Mouse (Mus musculus) spleen, postnatal 14 days (tissue): ENCODE measurements around the gene Ccnk.
A peak's percentile ranks its signal among the peaks of the same experiment; 100 is the strongest.

Experiments
- DNase-seq, 2 experiments: peaks; one replicate each; pipeline ENCODE4 v3.0.0; 2021 to 2022; ENCODE audit warnings: low spot score in 2 of 2

Ccnk gene

DNA sequence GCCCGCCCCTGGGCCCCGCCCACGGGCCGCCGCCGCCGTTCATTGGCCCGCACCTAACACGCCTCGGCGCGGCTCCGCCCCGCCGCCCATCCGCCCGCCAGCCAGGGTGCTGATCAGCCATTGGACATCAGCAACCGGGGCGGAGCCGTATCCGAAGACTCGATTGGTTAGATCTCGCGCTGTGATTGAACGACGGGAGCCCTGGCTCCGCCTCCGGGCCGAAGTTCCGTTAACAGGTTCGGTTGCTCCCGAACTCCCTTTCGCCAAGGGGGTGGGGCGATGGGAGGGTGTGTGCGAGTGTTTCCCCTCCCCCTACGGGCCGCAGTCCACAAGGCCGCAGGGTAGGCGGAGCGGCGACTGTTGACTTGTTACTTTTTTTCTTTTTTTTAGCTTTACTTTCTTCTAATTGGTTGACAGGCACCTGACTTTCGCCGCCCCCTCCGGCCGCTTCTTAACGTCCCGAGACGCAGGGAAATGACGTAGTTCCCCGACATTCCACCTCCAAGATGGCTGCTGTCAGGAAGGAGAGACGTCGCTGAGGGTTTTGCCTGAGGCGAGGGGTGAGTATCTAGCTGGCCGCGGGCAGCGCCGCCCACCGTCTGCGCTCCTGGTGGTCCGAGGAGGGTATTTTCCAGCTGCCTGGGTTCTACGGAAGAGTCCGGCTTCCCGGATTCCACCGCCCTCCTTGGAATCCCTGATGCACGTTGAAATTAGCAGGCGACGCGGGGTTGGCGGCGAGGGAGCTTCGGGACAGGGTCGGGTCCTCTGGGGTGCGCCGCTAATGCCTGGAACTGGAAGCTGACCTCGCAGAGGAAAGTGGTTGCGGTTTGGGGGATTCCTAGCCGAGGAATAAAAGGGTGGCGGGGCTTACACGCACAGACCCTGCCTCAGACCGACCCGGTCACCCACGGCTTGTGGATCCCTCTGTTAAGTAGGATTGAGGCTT is at the start of gene Ccnk:
TSS of gene Ccnk (plus strand) at position 259 of the 946 bp plus-strand sequence.
- peak; percentile 95 to 96 for DNase-seq

- DNase-seq: no peak
These were observed 46.8 kb upstream of the Ccnk start for GRCm38 (mm10) chr12:108132450-108133070.

GRCm38 (mm10) chr12:108133181-108133580 is 46.2 kb upstream of the Ccnk start:
- DNase-seq: no peak

- no peak for DNase-seq
These were observed 43.7 kb upstream of the Ccnk start for GRCm38 (mm10) chr12:108135610-108136208.

DNA sequence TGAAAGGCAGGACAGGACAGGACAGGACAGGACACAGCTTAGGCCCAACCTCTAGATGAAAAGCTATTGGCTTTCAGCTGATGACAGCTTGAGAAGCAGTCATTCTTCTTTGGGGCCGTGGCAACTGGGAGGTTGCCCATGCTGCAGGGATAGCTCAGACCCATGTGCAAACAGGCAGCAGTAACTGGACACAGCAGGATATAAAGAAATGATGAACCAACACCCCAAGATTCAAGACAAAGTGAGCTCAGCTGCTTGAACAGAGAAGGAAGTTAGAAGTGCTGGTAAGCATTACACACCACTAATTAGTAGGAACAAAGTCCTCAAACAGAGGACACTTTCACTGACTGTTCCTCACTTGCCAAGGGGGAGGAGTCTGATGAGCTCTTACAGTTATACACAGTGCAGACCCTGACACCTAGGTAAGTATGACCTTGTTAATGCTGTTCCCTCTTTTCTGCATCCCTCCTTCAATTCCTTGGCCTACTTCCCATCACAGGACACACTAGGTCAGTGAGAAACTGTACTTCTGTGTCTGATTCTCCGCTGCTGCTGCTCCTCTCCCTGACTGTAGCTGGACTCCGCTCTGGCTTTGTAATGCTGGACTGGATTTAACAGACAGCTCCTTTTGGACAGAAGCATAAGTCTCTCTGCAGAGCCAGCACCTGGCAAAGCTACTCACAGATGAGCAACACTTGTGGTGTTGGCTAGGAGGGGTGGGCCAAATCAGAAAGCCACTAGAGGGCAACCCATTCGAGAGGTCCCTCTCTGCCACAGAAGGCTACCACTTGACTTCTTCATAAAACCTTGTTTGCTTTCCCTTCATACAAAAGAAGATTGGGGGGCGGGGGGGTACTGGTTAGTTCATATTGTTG is 35.5 kb upstream of the Ccnk start:
- DNase-seq: no peak

GRCm38 (mm10) chr12:108145198-108145597 is 34.2 kb upstream of the Ccnk start:
- no peak for DNase-seq

GRCm38 (mm10) chr12:108149764-108150163 is 29.6 kb upstream of the Ccnk start:
- no peak for DNase-seq

- no peak for DNase-seq
These were observed 26.6 kb upstream of the Ccnk start for GRCm38 (mm10) chr12:108152743-108153142.

GRCm38 (mm10) chr12:108159863-108160262 is 19.5 kb upstream of the Ccnk start:
- no peak for DNase-seq

GRCm38 (mm10) chr12:108162036-108162435 is 17.3 kb upstream of the Ccnk start:
- DNase-seq: no peak

DNA sequence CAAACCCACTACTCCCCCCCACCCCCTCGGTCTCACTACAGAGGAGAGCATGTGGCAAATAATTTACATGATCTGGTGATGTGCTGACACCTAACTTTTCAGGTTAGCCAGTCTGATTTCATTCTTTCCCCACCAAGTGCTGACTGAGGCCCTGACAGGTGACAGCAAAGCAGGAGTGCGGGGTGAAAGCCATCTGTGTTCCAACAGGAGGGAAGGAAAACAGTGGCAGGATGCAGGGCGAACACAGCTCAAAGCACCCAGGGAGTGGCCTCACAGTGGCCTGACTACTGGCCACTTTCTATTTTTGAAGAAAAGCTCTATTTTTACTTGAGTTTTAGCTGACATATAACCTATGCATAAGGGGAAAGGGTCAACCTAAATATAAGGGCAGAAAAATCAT is 15.7 kb upstream of the Ccnk start:
- DNase-seq: no peak

DNA sequence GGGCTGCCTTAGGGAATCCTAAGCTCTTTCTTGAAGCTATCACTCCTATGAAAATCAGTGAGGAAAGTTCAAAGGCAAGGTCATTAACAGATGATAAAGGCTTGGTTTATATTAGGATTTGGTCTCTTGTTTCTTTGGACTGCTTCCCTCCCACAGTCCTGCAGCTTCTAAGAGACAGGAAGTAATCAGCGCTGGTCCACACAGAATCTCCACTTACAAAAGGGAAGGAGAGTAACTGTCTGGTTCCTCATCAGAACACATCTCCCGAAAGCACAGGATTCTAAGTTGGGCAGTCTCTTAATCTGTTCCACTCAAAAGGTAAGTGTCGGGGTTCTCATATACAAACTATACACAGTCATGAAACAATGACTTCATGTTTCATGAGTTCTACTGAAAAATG is 10.5 kb upstream of the Ccnk start:
- DNase-seq: no peak

DNA sequence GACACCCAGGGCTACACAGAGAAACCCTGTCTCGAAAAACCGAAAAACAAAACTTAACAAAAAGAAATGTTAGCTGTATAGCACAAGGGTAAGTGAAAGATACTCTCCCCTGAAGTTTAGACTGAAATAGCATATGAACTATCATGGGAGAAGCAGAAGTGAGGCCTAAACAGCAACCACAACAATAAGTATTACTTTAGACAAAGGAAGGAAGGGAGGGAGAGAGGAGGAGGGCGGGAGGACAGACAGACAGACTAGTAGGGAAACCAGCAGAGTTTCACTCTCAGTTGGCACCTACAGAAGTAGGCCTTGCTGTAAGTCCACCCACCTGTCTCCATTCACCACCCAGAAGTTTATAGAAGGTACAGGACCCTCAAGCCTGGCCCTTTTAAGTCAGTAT is 8.9 kb upstream of the Ccnk start:
- no peak for DNase-seq

DNA sequence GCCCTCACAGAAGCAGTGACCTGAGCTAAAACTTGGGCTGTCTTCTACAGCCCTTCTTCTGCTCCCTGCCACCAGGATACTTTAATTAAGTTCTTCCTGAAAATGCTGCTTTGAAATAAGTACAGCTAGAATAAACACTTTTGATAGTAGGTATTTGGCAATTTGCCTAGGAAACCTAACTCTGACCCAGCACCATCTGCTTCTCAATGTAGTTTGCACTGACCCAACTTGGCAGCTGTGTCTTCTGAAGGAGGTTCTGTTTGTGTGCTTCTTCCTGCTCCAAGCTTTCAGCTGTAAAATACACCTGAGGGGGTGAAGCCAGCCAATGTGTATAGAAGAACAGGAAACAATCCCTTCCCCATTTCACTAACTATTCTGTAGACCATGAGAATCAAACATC is 8.0 kb upstream of the Ccnk start:
- no peak for DNase-seq

DNA sequence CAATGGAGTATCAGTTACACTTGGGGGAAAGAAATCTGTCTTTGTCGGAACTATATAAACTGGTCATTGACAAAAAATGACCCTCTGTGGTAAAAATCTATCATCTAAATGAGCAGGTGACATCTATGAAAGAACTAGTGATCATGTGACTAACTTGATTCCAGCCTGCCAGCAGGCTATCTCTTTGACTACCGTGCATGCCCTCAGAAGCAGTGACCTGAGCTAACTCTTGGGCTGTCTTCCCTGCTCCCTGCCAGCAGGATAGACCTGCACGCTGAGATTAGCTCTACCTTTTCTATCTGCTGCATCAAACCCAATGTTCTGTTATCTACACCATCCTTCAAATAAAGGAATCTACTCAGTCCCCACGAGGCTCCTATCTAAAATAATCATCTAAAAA is 6.7 kb upstream of the Ccnk start:
- no peak for DNase-seq

DNA sequence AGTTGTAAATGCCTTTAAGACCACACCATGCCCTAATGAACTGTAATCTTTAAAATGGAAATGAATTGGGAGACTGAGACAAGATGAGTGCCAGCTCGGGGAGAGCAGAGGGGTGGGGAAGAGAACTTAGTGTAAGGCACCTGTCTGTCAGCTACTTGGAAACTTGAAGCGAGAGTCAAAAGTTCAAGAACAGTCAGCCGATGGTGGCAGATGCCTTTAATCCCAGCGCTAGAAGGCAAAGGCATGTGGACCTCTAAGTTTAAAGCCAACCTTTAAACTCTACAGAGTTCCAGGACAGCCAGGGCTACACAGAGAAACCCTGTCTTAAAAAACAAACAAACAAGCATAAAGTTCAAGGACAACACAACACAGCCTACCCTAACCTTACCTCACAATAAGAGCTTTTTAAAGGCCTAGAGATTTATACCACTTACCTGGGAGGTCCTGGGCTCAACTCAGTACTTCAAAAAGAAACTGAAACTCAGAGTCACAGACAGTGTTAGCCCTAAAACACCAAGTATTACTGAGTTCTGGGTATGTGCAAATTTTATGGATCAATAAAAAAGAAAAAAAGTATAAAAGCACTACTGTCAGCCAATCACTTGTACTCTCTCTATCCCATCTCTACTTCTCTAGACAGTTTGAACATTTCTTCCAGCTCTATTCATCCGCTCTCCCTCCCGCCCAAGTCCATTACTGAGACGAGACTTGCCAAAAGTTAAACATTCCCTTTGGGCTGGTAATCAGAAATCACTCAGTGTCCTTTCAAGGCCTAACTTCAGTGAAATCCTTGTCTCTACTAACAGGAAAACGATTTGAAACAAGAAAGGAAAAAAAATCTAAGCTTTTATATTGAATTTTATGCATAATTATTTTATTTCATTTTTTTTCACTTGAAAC is 4.5 kb upstream of the Ccnk start:
- no peak for DNase-seq

DNA sequence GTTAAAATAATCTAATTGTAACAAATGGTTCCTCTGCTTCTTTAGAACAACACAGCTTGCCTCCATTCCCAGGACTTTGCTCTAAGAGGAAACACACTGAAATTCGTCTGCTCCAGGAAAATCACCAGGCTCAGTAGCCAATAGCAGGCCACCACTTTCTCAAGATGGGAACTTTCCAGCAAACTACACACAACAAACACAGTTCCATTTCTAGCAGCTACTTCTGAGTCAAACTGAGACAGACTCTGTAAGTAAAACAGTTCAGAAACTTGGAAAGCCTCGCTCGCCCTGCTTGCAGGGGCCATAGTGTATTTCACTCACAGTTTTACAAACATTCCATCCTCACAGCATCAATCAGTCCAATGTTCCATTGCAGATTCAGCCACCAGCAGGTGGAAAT is 3.0 kb upstream of the Ccnk start:
- DNase-seq: no peak

DNA sequence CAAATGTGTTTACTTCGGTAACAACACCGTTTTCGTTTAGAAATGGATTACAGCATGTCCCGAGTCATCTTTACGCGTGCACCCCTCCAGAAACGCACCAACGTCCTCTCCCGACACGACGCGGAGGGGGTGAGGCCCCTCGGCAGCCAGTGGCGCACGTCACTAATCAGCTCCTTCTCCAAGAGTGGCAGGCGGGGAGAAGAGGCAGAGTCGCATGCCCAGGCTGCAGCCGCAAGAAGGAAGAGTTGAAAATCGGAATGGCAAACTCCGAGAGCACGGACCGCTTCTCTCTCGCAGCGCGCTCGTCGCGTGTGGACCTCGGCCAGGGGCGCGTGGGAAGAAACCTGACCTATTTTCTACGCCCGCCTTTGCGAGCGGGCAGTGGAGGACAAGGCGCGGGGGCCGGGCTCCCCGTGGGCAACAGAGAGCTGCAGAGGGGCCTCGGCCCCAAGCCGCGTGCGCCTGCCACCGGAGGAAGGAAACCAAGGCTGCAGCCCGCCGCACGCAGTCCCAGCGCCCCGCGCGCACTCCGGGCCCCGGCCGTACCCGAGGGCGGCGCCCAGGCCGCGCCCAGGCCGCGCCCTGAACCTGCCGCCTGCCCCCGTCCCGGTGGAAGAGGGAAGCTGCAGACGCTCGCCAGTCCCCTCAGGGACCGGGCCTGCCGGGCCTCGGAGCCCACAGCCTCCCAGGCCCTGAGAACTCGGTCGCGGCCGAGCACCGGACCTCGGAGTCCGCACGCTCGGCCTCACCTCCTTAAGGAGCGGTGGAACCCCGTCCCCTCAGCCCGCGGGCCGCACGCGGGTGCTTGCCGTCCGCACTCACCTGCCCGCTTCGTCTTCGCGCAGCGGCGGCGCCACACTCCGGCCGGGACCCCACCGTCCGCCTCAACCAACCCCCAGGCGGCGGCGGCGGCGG is 791 bp upstream of the Ccnk start:
- DNase-seq: peak; percentile 56 to 59

DNA sequence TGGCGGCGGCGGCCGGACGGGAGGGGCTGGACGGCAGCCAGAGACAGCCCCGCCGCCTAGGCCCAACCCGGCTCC is 296 bp upstream of the Ccnk start, which contains the start of gene Setd3:
TSS of gene Setd3 (minus strand) at position 69 of the 75 bp plus-strand sequence.
- no peak for DNase-seq

GRCm38 (mm10) chr12:108181716-108182115 is 2.3 kb downstream of the Ccnk start:
- no peak for DNase-seq
